Mouse (Mus musculus): ENCODE measurements around the gene Trmt44. TPM values are rescaled to one million over a fixed set of nuclear protein-coding genes. Genes with fewer than 3 reads are reported as not detected.

Gene Trmt44
- total and polyA plus RNA-seq, 2 experiments: 2.1 to 2.6 TPM

DNA sequence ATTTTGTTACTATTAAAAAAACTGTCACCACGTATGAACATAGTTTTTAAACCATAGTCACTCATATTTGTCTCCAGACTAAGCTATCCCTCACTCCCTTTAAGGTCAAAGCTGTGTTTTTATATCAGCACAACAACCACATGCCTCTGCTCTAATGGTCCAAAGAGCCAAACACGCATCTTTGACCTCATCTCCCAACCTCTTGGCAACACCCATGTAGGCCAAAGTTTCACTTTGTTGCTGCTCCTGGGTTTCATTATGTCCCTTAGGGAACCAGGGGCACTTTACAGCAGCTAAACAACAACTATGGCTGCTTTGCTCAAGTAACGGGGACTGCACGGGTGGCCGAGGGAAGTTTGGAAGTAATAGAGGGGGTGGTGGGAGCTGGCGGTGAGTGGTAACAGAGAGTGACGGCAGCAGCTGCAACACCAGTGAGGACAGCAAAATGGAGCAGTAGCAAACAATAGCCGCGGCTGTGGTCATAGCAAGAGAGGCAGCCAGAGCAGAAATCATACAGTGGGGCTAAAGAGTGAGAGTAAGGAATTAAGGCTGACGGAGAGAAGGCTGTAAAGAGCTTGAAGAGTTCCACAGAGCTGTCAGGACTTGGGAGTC, 1.6 kb upstream of the Trmt44 start:
- WGBS: 90% methylated on average over 10 of the region's 10 CpGs
- H3K9ac ChIP-seq (ENCODE audit: low read depth, low read length): no peak overlapping the region
- peaks cover 5% of the 10 kb centered on the region for H3K4me1 ChIP-seq (ENCODE audit: control insufficient read depth, insufficient read depth, low read length)
- TF ChIP-seq POLR2A (IDR thresholded peaks at IDR 0.05; ENCODE audit: extremely low read depth, insufficient read depth, low read length): no peak
- TF ChIP-seq CTCF (IDR thresholded peaks at IDR 0.05; ENCODE audit: low read depth, low read length): no peak
- peaks cover 6% of the 10 kb centered on the region; the same call in 1 of the 2 replicates for H3K79me2 ChIP-seq (ENCODE audit: control insufficient read depth, insufficient read depth, low read length)
- H3K27ac ChIP-seq (replicated peaks; ENCODE audit: insufficient read depth, low read depth, low read length): no peak overlapping the region
- H3K27me3 ChIP-seq (ENCODE audit: control insufficient read depth, insufficient read depth, low read length): no peaks in the 10 kb centered on the region
- DNase-seq (ENCODE audit: extremely low read depth, low read depth, low spot score): peak; percentile 13
- no peak overlapping the region for H3K4me3 ChIP-seq (ENCODE audit: insufficient read depth, low read depth, low read length)
- peaks cover 8% of the 10 kb centered on the region for H3K36me3 ChIP-seq (ENCODE audit: control insufficient read depth, insufficient read depth, low read length)

DNA sequence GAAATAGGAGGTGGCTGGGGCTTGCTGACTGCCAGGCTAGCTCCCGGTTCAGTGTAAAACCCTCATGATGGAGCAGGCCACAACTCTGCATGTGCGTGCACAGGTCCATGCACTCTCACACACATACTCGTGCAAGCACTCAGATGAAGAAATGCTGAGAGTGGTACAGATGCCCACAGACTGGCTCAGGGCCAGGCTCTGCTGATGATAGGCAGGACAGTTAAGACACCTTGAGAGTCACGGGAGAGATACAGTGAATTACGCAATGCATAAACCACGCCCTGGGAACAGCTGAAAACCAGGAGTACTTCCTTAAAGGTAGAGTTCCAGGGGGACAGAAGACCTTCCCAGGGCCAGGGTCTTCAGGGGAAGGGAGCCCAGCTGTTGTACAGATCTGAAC, 3.3 kb downstream of the Trmt44 start:
- Histone ChIP-seq H3K4me3 (ENCODE audit: insufficient read depth, low read depth, low read length) (no peak overlapping the region), H3K36me3 (ENCODE audit: control insufficient read depth, insufficient read depth, low read length) (peaks cover 26% of the 10 kb centered on the region), H3K79me2 (ENCODE audit: control insufficient read depth, insufficient read depth, low read length) (peaks cover 6% of the 10 kb centered on the region; the same call in 1 of the 2 replicates), H3K4me1 (ENCODE audit: control insufficient read depth, insufficient read depth, low read length) (peaks cover 5% of the 10 kb centered on the region), H3K27me3 (ENCODE audit: control insufficient read depth, insufficient read depth, low read length) (no peaks in the 10 kb centered on the region), H3K27ac (replicated peaks; ENCODE audit: insufficient read depth, low read depth, low read length) (no peak overlapping the region), H3K9ac (ENCODE audit: low read depth, low read length) (no peak overlapping the region)
- TF ChIP-seq POLR2A (IDR thresholded peaks at IDR 0.05; ENCODE audit: extremely low read depth, insufficient read depth, low read length) (no peak), CTCF (IDR thresholded peaks at IDR 0.05; ENCODE audit: low read depth, low read length) (no peak)
- DNase-seq (ENCODE audit: extremely low read depth, low read depth, low spot score): no peak
- WGBS: 80% methylated on average over 6 of the region's 6 CpGs

DNA sequence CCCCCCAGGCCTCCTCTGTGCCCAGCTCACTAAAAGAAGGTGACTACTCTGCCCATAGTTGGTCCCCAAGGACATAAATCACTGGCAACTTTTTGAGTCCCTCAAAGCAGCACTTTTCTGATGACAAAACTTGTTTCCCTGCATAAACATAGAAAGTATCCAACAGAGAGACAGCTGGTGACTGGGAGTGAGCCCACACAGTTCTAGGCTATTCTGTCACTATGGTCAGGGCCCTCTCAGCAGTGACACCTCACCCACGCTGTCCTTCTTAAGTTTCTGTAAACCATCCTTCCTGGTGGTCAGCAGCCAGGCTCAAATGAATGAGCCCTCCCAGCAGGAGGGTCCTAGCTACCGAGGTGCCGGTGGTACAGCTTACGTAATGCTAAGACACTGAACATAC, 8.2 kb downstream of the Trmt44 start:
- Histone ChIP-seq H3K79me2 (ENCODE audit: control insufficient read depth, insufficient read depth, low read length) (no peaks in the 10 kb centered on the region), H3K4me3 (ENCODE audit: insufficient read depth, low read depth, low read length) (no peak overlapping the region), H3K27ac (replicated peaks; ENCODE audit: insufficient read depth, low read depth, low read length) (no peak overlapping the region), H3K4me1 (ENCODE audit: control insufficient read depth, insufficient read depth, low read length) (no peaks in the 10 kb centered on the region), H3K27me3 (ENCODE audit: control insufficient read depth, insufficient read depth, low read length) (no peaks in the 10 kb centered on the region), H3K9ac (ENCODE audit: low read depth, low read length) (no peak overlapping the region), H3K36me3 (ENCODE audit: control insufficient read depth, insufficient read depth, low read length) (peaks cover 23% of the 10 kb centered on the region)
- TF ChIP-seq POLR2A (IDR thresholded peaks at IDR 0.05; ENCODE audit: extremely low read depth, insufficient read depth, low read length) (no peak), CTCF (IDR thresholded peaks at IDR 0.05; ENCODE audit: low read depth, low read length) (no peak)
- WGBS: 94% methylated on average over 4 of the region's 4 CpGs
- DNase-seq (ENCODE audit: extremely low read depth, low read depth, low spot score): no peak

DNA sequence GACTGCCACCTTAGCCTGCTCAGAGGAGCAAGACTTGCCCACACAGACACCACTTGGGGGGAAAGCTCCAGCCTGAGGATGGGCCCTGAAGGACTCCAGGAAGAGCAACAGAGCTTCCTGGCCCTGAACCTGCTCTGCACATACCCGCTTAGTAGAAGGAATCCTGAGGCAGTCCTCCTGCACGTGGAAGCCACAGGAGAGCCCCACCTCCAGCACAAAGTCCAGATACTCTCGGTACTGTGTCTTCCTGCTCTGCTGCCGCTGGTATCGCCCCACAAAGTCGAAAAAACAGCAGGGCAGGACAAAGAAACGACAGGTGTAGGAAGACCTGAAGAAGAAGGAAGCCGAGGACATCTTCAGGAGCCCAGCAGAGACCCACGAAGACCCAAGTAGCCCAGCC, 9.7 kb downstream of the Trmt44 start:
- DNase-seq (ENCODE audit: extremely low read depth, low read depth, low spot score): no peak
- TF ChIP-seq POLR2A (IDR thresholded peaks at IDR 0.05; ENCODE audit: extremely low read depth, insufficient read depth, low read length) (no peak), CTCF (IDR thresholded peaks at IDR 0.05; ENCODE audit: low read depth, low read length) (no peak)
- Histone ChIP-seq H3K4me1 (ENCODE audit: control insufficient read depth, insufficient read depth, low read length) (no peaks in the 10 kb centered on the region), H3K4me3 (ENCODE audit: insufficient read depth, low read depth, low read length) (no peak overlapping the region), H3K27ac (replicated peaks; ENCODE audit: insufficient read depth, low read depth, low read length) (no peak overlapping the region), H3K79me2 (ENCODE audit: control insufficient read depth, insufficient read depth, low read length) (no peaks in the 10 kb centered on the region), H3K9ac (ENCODE audit: low read depth, low read length) (no peak overlapping the region), H3K36me3 (ENCODE audit: control insufficient read depth, insufficient read depth, low read length) (peaks cover 17% of the 10 kb centered on the region), H3K27me3 (ENCODE audit: control insufficient read depth, insufficient read depth, low read length) (no peaks in the 10 kb centered on the region)
- 64% methylated on average over 9 of the region's 9 CpGs for WGBS

DNA sequence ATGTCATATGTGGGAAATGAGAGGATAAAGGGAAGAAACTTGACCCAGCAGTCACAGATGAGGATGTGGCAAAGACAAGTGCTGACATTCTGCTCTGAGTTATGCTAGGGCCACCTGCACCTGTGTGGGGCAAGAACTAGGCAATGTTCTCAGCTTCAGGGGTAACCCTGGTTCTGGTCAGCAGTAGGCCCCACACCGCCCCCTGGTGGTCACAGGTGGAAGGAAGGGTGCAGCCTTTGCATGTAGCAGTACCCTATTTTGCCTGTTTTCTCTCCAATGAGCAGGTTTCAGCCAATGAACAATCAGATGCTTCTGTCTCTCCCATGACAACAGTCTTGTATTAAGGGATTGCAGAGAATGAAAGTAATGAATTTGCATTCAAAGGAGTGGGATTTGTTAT, 11.4 kb downstream of the Trmt44 start:
- H3K36me3 ChIP-seq (ENCODE audit: control insufficient read depth, insufficient read depth, low read length): peaks cover 11% of the 10 kb centered on the region
- 0% methylated on average over 1 of the region's 1 CpGs for WGBS
- DNase-seq (ENCODE audit: extremely low read depth, low read depth, low spot score): peak; percentile 22
- no peaks in the 10 kb centered on the region for H3K79me2 ChIP-seq (ENCODE audit: control insufficient read depth, insufficient read depth, low read length)
- no peak overlapping the region for H3K27ac ChIP-seq (replicated peaks; ENCODE audit: insufficient read depth, low read depth, low read length)
- H3K4me1 ChIP-seq (ENCODE audit: control insufficient read depth, insufficient read depth, low read length): no peaks in the 10 kb centered on the region
- H3K9ac ChIP-seq (ENCODE audit: low read depth, low read length): no peak overlapping the region
- no peaks in the 10 kb centered on the region for H3K27me3 ChIP-seq (ENCODE audit: control insufficient read depth, insufficient read depth, low read length)
- H3K4me3 ChIP-seq (ENCODE audit: insufficient read depth, low read depth, low read length): no peak overlapping the region
- TF ChIP-seq CTCF (IDR thresholded peaks at IDR 0.05; ENCODE audit: low read depth, low read length) (peak; percentile 96), POLR2A (IDR thresholded peaks at IDR 0.05; ENCODE audit: extremely low read depth, insufficient read depth, low read length) (no peak)

GRCm38 (mm10) chr5:35562616-35563015, 12.3 kb downstream of the Trmt44 start:
- H3K27me3 ChIP-seq (ENCODE audit: control insufficient read depth, insufficient read depth, low read length): no peaks in the 10 kb centered on the region
- DNase-seq (ENCODE audit: extremely low read depth, low read depth, low spot score): no peak
- TF ChIP-seq POLR2A (IDR thresholded peaks at IDR 0.05; ENCODE audit: extremely low read depth, insufficient read depth, low read length) (no peak), CTCF (IDR thresholded peaks at IDR 0.05; ENCODE audit: low read depth, low read length) (no peak)
- no peaks in the 10 kb centered on the region for H3K79me2 ChIP-seq (ENCODE audit: control insufficient read depth, insufficient read depth, low read length)
- no peak overlapping the region for H3K4me3 ChIP-seq (ENCODE audit: insufficient read depth, low read depth, low read length)
- no peak overlapping the region for H3K27ac ChIP-seq (replicated peaks; ENCODE audit: insufficient read depth, low read depth, low read length)
- H3K4me1 ChIP-seq (ENCODE audit: control insufficient read depth, insufficient read depth, low read length): no peaks in the 10 kb centered on the region
- peaks cover 7% of the 10 kb centered on the region for H3K36me3 ChIP-seq (ENCODE audit: control insufficient read depth, insufficient read depth, low read length)
- H3K9ac ChIP-seq (ENCODE audit: low read depth, low read length): no peak overlapping the region
- 99% methylated on average over 2 of the region's 2 CpGs for WGBS
